Mouse (Mus musculus): ENCODE measurements around the gene Cbx3. TPM values are rescaled to one million over a fixed set of nuclear protein-coding genes. Genes with fewer than 3 reads are reported as not detected.
A peak's percentile ranks its signal among the peaks of the same experiment; 100 is the strongest.

The Cbx3 gene
- polyA plus RNA-seq, 1 experiment = 1.9 TPM

DNA sequence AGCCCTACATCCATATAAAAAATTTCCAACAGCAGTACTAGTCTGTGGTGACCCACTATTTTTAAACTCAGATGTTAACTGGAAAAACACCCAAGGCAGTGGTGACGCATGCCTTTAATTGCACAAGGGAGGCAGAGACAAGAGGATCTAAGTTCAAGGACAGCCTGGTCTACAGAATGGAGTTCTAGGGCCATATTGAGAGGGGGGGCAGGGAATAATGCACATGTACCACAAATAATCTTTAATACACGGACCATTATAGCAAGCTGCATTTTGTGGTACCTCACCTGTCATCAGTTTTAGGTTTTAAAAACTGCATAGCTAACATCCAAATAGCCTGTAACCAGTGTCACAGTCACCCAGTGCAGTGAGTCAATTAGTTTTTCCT lies 11.2 kb upstream of the Cbx3 start:
- TF ChIP-seq CTCF (IDR thresholded peaks at IDR 0.05; ENCODE audit: extremely low read depth, insufficient read length, insufficient replicate concordance, low read depth, low read length) = no peak
- no peak for TF ChIP-seq POLR2A (IDR thresholded peaks at IDR 0.05; ENCODE audit: low read depth, low read length)
- no peaks in the 10 kb centered on the region for H3K4me1 ChIP-seq (ENCODE audit: control insufficient read depth, insufficient read depth, insufficient read length, low read length)
- H3K4me3 ChIP-seq (ENCODE audit: low read depth, low read length) = no peak overlapping the region
- no peaks in the 10 kb centered on the region for H3K27me3 ChIP-seq (ENCODE audit: control insufficient read depth, insufficient read depth, low read length)
- no peak overlapping the region for H3K27ac ChIP-seq (ENCODE audit: insufficient read depth, low read depth, low read length)
- peaks cover 40% of the 10 kb centered on the region for H3K36me3 ChIP-seq (ENCODE audit: control insufficient read depth, insufficient read depth, low read length)
- 34% methylated on average over 2 of the region's 2 CpGs for WGBS

DNA sequence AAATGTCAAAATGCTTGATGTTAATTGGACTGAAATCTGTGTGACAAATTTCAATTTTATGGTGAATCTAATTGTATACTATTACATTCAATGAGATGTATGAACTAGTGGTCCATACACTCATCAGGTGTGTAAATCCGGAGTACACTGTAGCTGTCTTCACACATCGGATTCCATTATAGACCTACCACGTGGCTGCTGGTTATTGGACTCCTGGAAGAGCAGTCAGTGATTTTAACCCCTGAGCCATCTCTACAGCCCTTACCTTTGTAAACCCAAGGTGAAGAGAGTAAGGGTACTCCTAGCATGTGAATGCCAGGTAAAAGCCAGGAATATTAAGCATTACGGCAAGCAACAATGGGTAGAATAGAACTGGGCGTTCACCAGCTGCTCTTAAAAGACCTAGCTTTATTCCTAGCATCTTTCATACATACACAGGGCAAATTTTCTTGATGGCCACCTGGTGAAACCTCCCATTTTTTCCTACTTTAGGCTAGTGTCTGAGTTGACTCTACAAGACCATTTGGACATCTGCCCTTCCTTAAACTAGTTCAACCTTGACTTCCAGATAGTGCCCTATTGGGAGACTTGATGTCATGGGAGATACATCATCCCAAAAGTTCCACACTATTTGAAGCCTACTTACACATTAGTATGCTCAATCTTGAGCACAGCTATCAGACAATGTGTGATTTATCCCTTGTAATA lies 10.7 kb upstream of the Cbx3 start:
- Histone ChIP-seq H3K36me3 (ENCODE audit: control insufficient read depth, insufficient read depth, low read length) (peaks cover 43% of the 10 kb centered on the region), H3K27me3 (ENCODE audit: control insufficient read depth, insufficient read depth, low read length) (no peaks in the 10 kb centered on the region), H3K4me1 (ENCODE audit: control insufficient read depth, insufficient read depth, insufficient read length, low read length) (no peaks in the 10 kb centered on the region), H3K4me3 (ENCODE audit: low read depth, low read length) (no peak overlapping the region), H3K27ac (ENCODE audit: insufficient read depth, low read depth, low read length) (no peak overlapping the region)
- 50% methylated on average over 5 of the region's 5 CpGs for WGBS
- no peak for TF ChIP-seq CTCF (IDR thresholded peaks at IDR 0.05; ENCODE audit: extremely low read depth, insufficient read length, insufficient replicate concordance, low read depth, low read length)
- no peak for TF ChIP-seq POLR2A (IDR thresholded peaks at IDR 0.05; ENCODE audit: low read depth, low read length)

DNA sequence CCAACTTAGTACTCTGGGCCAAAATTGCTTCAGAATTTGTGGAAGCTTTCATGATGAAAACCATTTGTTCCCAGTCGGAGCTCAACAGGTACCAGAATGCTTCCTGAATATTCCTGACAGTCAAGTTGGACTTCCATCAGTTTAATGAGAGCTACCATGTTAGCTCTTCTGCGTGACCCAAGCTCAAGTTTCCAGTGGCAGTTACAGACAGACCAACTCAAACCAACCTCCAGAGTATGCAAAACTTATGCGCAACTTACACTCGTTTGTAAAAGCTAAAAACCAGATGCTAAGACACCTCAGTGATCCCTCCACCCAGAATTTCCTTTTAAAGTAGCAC lies 10.2 kb upstream of the Cbx3 start:
- Histone ChIP-seq H3K27ac (ENCODE audit: insufficient read depth, low read depth, low read length) (no peak overlapping the region), H3K4me1 (ENCODE audit: control insufficient read depth, insufficient read depth, insufficient read length, low read length) (no peaks in the 10 kb centered on the region), H3K36me3 (ENCODE audit: control insufficient read depth, insufficient read depth, low read length) (peaks cover 46% of the 10 kb centered on the region), H3K4me3 (ENCODE audit: low read depth, low read length) (no peak overlapping the region), H3K27me3 (ENCODE audit: control insufficient read depth, insufficient read depth, low read length) (no peaks in the 10 kb centered on the region)
- TF ChIP-seq CTCF (IDR thresholded peaks at IDR 0.05; ENCODE audit: extremely low read depth, insufficient read length, insufficient replicate concordance, low read depth, low read length) = no peak
- TF ChIP-seq POLR2A (IDR thresholded peaks at IDR 0.05; ENCODE audit: low read depth, low read length) = no peak
- WGBS = 80% methylated on average over 4 of the region's 4 CpGs

DNA sequence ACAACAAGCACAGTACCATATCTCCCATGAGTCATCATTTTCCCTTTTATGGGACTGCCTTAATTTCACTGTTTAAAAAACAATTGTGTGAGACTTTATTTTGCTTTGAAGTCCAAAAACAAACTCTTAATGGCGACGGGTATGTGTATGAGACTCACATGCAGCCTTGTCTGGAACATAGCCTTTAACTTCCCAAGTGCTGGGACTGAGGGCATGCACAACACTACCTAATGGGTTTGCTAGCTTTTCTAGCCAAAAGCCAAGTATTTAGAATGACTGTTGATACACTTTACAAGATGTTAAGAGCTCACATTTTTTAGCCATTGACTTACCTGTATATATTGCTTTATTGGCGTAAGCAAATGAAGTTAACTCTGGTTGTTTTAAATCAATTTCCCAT lies 9.8 kb upstream of the Cbx3 start:
- no peak overlapping the region for H3K4me3 ChIP-seq (ENCODE audit: low read depth, low read length)
- no peaks in the 10 kb centered on the region for H3K4me1 ChIP-seq (ENCODE audit: control insufficient read depth, insufficient read depth, insufficient read length, low read length)
- no peak overlapping the region for H3K27ac ChIP-seq (ENCODE audit: insufficient read depth, low read depth, low read length)
- no peak for TF ChIP-seq CTCF (IDR thresholded peaks at IDR 0.05; ENCODE audit: extremely low read depth, insufficient read length, insufficient replicate concordance, low read depth, low read length)
- TF ChIP-seq POLR2A (IDR thresholded peaks at IDR 0.05; ENCODE audit: low read depth, low read length) = no peak
- no peaks in the 10 kb centered on the region for H3K27me3 ChIP-seq (ENCODE audit: control insufficient read depth, insufficient read depth, low read length)
- 75% methylated on average over 3 of the region's 3 CpGs for WGBS
- peaks cover 48% of the 10 kb centered on the region for H3K36me3 ChIP-seq (ENCODE audit: control insufficient read depth, insufficient read depth, low read length)

GRCm38 (mm10) chr6:51467649-51468048 lies 2.5 kb upstream of the Cbx3 start:
- H3K27ac ChIP-seq (ENCODE audit: insufficient read depth, low read depth, low read length) = no peak overlapping the region
- H3K4me1 ChIP-seq (ENCODE audit: control insufficient read depth, insufficient read depth, insufficient read length, low read length) = peaks cover 2% of the 10 kb centered on the region; the same call in 1 of the 2 replicates
- 1% methylated on average over 2 of the region's 2 CpGs for WGBS
- H3K4me3 ChIP-seq (ENCODE audit: low read depth, low read length) = no peak overlapping the region
- no peaks in the 10 kb centered on the region for H3K27me3 ChIP-seq (ENCODE audit: control insufficient read depth, insufficient read depth, low read length)
- TF ChIP-seq CTCF (IDR thresholded peaks at IDR 0.05; ENCODE audit: extremely low read depth, insufficient read length, insufficient replicate concordance, low read depth, low read length) = no peak
- no peak for TF ChIP-seq POLR2A (IDR thresholded peaks at IDR 0.05; ENCODE audit: low read depth, low read length)
- H3K36me3 ChIP-seq (ENCODE audit: control insufficient read depth, insufficient read depth, low read length) = peaks cover 34% of the 10 kb centered on the region

GRCm38 (mm10) chr6:51468891-51469561 lies 1.1 kb upstream of the Cbx3 start:
- H3K36me3 ChIP-seq (ENCODE audit: control insufficient read depth, insufficient read depth, low read length) = peaks cover 23% of the 10 kb centered on the region
- TF ChIP-seq POLR2A (IDR thresholded peaks at IDR 0.05; ENCODE audit: low read depth, low read length) = peak; percentile 67; the same call in 1 of the 2 replicates
- TF ChIP-seq CTCF (IDR thresholded peaks at IDR 0.05; ENCODE audit: extremely low read depth, insufficient read length, insufficient replicate concordance, low read depth, low read length) = no peak
- H3K4me3 ChIP-seq (ENCODE audit: low read depth, low read length) = peak overlapping the region; percentile 72
- H3K4me1 ChIP-seq (ENCODE audit: control insufficient read depth, insufficient read depth, insufficient read length, low read length) = peaks cover 2% of the 10 kb centered on the region; the same call in 1 of the 2 replicates
- no peaks in the 10 kb centered on the region for H3K27me3 ChIP-seq (ENCODE audit: control insufficient read depth, insufficient read depth, low read length)
- peak overlapping the region; percentile 96 for H3K27ac ChIP-seq (ENCODE audit: insufficient read depth, low read depth, low read length)
- under 1% methylated on average over 63 of the region's 63 CpGs for WGBS

DNA sequence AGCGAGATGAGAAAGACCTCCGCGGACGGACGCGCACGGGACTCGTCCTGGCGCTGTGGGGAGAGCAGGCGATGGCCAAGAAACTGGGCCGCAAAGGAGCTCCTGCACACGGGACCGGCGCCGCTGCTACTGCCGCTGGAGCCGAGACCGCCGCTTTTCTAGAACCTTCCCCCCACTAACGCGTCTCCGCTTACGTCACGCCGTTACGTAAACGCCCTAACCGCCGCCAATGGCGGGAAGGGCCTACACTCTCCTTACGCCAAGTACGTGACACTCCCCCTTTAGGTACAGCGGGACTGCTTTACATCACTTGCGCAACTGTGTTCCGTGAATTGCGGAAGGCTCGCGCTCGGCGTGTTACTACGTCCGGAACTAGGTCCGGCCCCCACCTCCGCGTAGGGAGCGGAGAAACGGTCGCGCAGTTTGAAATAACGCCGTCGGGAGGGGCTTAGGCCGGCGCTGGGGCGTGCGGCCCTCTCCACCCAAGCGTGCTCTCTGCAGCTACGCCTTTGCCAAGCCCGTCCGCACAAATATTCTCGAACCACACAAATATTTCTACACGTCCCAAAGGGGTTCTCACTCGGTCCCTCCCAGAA lies 347 bp upstream of the Cbx3 start, which contains the start of gene Hnrnpa2b1:
Gene Hnrnpa2b1, minus strand, starts transcription at position 180 of the 596 bp plus-strand sequence.
- under 1% methylated on average over 63 of the region's 63 CpGs for WGBS
- Histone ChIP-seq H3K27ac (ENCODE audit: insufficient read depth, low read depth, low read length) (peak within 1 kb of the TSS; percentile 96), H3K27me3 (ENCODE audit: control insufficient read depth, insufficient read depth, low read length) (no peaks in the 10 kb centered on the region), H3K36me3 (ENCODE audit: control insufficient read depth, insufficient read depth, low read length) (peaks cover 22% of the 10 kb centered on the region), H3K4me3 (ENCODE audit: low read depth, low read length) (peak within 1 kb of the TSS; percentile 83), H3K4me1 (ENCODE audit: control insufficient read depth, insufficient read depth, insufficient read length, low read length) (peaks cover 2% of the 10 kb centered on the region; the same call in 1 of the 2 replicates)
- no peak for TF ChIP-seq CTCF (IDR thresholded peaks at IDR 0.05; ENCODE audit: extremely low read depth, insufficient read length, insufficient replicate concordance, low read depth, low read length)
- TF ChIP-seq POLR2A (IDR thresholded peaks at IDR 0.05; ENCODE audit: low read depth, low read length) = peak; percentile 99

All from small intestine, adult 2 months (tissue).